Mouse (Mus musculus): ENCODE measurements around the gene Itgb6.

Itgb6 gene

DNA sequence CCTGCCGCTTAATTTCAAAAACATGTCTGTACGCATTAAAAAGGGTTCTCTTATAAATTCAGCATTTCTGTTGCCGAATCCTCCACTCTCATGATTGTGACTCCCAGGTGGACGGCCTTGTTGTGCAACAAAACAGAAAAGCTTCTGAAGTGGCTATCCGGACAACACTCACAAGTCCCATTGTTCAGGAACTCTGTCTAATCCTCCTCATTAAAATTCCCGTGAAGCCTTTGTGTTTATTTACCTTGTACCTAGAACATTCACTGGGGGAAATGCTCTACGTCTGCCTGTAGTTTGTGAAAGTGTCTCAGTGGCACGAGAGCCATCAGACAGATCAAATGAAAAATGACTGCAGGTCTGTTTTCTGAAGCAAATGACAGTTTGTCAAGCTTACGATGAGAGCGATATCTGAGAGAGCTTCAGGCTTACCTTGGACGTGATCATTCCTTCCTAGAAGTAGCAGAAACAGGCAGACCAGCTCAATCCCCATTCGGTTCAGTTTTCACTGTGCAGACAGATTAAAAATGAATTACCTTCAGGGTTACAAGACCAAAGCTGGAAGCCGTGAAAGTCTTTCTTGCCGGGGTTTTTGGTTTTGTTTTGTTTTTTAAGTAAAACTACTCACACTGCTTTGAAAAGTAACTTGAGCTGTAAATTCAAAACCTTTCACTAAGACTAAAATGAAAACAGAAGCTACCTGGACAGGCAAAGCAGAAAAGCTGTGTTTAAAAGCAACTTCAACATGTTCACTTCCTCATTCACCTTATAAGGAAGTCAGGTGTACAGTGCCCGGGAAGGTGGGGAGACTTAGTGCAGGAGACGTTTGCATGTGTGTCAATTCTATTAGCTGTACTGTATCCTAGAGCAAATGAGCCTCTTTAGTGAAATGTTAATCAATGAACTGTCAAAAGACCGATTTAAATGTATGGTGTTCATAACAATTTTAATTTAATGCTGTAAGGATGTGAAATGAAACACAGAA is 49.2 kb downstream of the Itgb6 start:
- DNase-seq (ENCODE audit: low spot score in 2 of 2), result no peak

DNA sequence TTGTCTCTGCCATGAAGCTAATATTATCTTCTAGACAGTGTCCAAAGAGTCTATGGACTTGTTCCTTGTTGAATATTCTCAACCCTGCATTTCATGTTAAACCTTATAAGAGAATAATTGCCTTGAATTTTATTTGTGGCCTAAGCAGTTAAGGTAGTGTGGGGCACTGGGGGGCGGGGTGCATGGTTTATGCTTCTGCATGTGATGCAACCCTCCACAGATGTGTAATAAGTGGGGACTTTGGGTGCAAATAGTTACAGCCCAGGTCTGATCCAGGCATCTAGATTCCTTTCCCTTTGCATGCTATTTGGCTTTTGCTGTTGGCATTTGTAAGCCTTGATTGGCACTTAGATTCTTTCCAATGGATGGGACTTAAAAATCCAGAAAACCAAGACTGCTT is 51.2 kb downstream of the Itgb6 start:
- DNase-seq (ENCODE audit: low spot score in 2 of 2), result no peak

DNA sequence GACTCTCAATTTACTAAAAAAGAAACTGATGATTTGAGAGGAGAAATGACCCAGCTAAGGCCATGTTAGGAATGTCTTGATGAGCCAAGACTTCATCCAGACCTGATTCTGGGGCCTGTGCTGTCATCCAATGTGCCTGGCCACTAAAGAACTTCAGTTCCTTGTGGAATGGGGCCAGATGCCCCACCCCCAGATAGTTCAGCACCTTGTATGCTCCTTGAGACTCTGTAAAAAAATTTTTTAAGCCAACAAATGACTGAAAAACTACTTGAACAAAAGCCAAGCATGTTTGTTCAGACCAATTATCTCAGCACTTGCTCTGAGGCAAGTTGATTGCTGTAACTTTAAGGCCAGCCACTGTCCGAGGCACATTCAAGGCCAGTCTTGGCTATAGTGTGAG is 59.4 kb downstream of the Itgb6 start:
- no peak for DNase-seq (ENCODE audit: low spot score in 2 of 2)

DNA sequence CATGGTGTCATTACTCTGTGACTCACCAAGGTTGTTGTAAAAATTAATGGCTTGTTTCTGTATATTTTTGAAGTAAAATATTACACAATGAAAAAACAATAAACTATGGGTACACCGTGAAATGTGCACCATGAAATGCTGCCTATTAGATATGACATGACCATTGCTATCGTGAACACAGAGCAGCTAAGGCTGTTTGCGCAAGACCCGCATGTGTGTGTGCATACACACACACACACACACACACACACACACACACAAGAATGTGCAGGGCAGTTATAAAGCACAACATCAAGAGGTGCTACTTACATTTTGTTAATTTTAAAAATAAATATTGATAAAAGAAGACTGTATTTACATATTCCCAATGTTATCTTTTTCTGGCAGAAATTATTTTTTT is 62.5 kb downstream of the Itgb6 start:
- no peak for DNase-seq (ENCODE audit: low spot score in 2 of 2)

DNA sequence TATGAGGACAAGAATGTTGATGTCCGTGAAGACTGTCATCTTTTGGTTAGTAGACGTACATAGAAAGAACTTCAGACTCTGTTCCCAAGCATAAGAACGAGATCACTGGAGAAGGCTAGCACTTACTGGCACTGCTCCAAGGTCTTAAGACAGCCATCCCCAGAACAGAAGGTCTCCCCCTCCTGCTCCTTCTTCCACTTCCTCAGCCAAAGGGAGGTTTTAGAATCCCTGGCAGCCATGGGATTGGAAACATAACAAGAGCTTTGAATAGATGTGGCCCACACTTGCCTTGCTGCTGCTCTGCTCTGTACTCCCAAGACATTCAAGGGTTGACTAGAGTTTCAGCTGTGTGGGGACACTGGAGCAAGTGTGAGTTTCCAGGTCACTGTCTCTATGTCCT is 63.5 kb downstream of the Itgb6 start:
- DNase-seq (ENCODE audit: low spot score in 2 of 2), result no peak

DNA sequence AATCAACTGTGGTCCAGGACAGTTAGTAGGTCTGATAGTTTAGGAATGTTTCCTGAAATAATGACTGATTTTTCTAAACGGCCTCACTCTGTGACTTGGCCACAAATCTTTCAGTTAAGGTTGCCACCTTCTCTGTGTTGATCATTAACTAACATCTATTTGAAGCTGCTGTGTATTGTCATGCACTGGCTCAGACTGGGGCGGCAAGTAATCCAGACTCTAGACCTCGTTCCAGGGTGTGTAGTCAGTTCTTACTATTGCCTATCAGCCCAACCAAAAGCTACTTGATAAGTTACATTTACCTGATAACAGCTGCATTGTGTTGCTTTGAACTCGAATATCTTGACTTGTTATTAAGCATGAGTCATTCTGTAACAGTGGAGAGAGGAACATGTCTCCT is 67.6 kb downstream of the Itgb6 start:
- no peak for DNase-seq (ENCODE audit: low spot score in 2 of 2)

DNA sequence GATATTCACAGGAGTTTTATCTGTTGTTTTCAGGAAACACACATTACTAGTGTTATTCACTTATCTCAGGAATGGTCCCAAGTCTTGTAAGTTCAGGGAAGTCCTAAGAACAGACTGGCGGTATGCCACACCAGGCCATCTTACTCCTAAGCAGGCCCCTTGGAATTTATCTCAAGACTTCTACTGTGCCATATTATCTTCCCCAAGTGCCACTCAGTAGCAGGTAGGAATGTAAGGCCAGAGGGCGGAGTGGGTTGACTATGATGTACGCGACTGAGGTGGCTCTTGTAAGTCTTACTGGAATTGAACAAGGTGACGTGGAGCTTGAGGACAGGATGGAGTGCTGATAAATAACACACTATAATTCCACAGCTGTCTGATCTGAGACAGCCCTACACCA is 72.3 kb downstream of the Itgb6 start:
- DNase-seq (ENCODE audit: low spot score in 2 of 2), result no peak

DNA sequence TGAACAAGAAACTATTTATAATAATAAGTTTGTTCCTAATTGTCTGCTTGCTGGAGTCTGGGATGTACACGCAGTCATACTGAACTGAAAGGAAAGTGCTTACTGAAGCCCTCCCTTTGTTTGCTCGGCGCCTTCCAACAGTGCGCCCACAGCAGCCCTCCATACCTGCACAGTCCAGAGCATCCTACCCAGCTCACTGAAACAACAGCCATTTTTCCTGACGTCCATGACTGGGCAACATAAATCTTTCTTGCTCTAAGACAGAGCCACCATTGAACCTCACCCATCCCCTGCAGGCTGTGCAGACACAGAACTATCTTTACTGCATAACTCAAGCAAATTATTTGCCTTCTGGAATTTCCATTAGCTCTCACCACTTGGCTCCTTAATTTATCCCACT is 74.8 kb downstream of the Itgb6 start:
- no peak for DNase-seq (ENCODE audit: low spot score in 2 of 2)

DNA sequence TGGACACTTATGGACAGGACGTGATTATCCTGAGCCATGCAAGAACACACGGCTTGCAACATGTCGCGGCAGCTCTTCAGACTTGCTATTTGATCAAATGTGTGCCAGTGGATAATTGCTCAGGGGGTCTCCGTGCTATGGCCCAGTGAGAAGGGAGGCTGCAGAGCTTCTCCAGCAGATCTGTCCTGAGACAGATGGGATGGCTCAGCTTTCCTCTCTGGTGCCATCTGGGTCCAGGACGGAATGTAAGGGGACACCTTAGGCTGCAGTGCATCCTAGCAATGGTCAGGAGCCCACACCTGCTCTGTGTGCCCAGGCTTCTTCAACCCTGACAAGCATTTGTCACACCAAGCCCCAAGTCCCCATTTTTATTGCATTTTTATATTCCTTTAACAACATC is 75.9 kb downstream of the Itgb6 start:
- no peak for DNase-seq (ENCODE audit: low spot score in 2 of 2)

DNA sequence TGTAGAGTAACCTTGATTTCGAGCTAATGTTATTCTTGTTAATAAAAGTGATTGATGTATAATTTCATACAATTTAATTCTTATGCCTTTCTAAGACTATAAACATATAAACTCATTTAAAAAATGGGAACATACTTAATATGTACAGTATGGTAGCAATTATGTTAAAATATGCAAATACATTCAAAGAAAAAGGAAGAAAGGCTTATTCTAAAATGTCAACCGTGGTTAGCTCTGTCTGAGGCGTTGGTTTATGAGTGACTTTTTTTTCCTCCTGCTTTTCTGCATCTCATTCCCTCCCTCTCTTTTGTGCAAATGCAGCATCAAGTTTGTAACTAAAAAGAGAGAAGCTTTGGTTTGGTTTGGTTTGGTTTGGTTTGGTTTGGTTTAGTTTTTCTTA is 79.0 kb downstream of the Itgb6 start:
- DNase-seq (ENCODE audit: low spot score in 2 of 2), result no peak

DNA sequence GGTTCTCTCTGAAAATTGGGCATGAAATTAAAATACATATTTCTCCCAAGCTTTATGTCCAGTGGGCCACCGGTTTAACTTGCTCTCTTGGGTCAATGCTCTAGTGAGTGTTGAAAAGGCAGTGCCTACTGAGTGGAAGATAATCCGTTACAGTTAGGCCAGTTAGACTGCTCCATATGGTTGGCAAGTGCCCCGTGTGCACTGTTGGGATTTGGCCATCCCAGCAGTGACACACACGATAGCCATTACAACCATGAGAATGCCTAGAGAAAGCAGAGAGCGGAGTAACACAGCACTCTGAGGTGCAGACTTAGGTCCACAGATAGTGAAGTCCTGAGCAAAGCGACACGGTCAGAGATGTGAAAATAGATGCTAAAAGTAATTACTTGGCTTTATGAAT is 79.8 kb downstream of the Itgb6 start:
- DNase-seq (ENCODE audit: low spot score in 2 of 2), result no peak

DNA sequence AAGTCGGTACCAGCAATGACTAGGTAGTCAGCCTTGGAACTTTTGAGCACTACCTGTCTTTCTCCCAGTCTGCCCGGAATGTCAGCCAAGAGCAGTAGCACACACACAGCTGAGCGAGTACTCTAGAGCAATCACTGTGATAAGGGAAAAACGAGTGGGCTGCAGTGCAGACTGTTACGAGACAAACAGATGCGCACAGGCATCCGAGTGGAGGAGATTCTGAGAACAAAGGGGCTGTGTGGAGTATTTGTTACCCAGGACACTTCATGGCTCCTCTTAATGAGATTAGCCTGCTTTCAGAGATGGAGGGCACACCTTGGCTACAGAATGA is 82.1 kb downstream of the Itgb6 start:
- no peak for DNase-seq (ENCODE audit: low spot score in 2 of 2)

DNA sequence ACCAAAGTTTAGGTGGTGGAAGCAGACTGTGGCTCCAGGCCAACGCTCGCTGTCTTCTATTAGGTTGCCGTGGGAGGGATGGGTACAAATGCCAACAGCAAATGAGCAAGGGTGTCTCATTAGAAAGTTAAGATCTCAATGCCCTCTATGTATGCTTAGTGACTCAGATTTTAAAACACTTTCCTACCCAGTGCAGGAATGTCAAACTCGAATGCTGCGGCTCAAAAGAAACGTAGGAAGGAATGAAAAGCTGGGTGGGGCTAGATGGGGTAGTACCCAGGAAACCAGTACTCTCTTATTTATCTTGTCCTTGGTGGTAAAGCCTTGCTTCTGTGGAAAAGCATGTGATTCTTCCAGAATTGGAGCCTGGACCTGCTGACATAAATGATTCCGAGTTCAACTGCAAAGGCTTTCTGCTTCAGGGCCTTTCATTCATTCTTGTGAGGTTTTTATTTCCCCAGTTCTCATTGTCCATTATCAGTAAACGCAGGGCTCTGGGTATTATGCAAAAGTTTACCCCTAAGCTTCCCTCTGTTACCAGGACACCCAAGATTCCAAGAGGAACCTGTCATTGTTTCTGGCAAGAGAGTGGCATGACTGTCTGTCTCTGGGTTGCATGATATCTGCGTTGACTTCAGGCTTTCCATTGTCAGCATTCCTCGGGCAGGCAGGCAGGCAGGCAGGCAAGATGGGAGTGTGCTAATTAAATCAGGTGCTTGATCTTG is 82.7 kb downstream of the Itgb6 start:
- DNase-seq (ENCODE audit: low spot score in 2 of 2), result no peak

DNA sequence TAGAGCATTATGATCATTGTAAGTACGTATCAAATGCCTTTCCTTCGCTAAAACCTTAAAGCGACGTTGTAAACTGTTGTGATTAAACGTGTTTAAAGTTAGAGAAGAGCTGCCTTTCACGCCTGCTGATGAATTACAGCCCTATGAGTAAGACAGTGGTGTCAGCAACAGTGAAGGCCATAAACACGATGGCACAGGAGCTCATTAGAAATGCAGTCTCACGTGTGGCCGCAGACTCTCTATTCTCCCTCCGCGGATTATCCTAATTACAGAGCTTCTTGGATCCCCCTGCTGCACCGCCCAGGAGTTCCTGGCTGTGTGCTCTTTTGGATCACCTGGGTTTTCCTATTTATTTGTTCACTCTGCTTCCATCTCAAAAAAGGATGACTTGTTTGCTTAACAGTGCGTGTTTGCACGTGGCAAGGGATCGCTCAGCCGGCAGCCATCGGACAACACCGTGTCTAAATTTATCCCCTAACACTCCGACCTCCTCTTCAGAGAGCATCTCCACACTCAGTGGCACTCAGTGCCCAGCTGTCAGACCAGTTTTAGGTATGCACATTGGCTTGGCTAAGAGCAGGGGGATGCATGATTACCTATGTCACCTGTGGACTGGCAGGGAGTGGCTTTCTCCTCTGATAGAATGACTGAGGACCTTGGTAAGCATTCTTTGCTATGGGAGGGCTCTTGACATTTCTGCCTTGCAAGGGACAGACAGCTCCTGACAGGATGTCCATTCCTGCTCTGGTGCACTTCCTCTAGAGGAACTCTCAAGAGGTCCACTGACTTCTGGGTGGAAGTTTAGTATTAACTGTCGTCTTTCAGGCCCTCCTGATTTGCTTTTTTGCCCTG is 85.3 kb downstream of the Itgb6 start:
- DNase-seq (ENCODE audit: low spot score in 2 of 2), result no peak

DNA sequence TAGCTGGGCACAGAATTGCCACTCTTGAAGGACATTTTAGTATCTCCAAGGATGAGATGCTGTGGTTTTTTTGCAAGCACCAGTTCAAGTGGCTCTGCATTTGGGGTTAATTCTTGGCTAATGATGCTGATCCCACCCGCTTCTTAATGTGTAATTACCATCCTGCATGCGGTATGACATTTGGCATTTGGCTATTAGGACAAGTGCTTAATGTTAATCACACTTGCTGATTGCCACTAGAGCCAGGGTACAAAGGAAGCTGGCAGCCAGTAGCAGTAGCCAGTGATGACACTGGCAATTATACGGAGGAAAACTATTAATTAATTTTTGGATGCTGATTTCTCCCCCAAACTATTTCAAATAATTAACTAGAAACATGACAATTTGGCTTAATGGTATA is 86.0 kb downstream of the Itgb6 start:
- no peak for DNase-seq (ENCODE audit: low spot score in 2 of 2)

DNA sequence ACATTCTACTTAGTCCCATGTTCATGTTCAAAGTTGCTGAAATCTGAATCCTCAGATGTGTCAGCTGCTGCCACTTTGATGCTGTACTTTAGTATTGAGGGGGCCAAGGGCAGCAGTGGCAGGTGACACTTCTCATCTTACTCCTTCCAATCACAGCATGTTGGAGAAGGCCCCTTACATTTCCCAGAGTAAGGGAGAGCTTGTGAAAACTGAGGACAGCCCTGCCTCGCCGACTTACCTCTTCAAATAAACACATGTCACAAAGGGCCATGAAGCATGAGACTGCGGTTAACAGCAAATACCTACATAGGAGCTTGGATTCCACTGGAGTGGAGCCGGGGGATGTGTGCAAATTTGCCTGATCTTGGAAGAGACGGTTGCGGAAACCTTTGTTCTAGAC is 86.4 kb downstream of the Itgb6 start:
- no peak for DNase-seq (ENCODE audit: low spot score in 2 of 2)

DNA sequence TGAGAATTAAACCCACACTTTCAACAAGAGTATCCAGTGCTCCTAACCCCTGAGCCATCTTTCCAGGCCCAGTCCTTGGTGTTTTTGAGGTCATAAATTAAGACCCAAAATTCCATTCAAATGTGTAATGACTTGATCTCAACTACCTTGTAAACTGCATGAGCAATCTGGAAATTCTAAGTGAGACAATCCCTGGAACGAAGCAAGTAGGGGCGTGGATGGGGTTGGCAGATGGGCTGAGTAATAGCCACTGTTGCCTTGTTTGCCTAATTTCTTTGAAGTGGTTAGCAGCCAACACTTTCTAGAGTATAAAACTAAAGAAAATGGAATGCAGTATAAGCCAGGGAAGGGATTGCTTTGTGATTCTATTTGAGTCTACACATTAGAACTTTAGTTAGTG is 89.7 kb downstream of the Itgb6 start:
- no peak for DNase-seq (ENCODE audit: low spot score in 2 of 2)

DNA sequence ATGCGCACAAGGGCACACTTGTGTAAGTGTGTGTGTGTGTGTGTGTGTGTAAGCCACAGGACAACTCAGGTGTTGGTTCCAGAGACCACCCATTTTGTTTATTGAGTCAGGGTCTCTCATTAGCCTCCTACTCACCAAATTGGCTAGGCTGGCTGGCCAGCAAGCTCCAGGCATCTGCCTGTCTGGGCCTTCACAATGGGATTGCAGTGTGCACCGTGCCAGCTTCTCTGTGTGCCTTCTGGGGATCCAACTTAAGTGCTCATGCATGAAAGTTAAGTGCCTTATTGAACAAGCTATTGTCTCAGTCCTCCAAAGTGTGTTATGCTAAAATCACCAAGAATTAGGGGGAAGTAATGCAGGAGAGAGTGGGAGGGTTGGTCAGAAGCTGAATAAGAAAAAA is 92.1 kb downstream of the Itgb6 start:
- DNase-seq (ENCODE audit: low spot score in 2 of 2), result no peak

DNA sequence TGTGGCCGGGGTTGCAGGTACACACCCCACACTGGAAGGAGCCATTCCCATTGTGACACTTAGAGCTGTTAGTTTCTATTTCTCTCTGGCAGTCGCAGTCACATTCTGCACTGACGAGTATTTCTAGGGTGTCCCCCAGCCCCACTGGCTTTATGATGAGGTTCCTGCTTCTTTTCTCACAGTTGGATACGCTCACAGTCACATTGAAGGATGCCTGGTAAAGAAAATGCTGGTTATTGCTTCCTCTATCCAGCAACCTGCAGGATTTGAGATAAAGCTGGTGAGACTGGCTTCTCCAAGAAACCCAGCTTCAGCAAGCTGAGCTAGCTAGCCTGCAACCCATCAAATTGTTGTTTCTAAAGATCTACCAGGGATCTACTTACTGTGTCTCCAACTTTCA is 94.5 kb downstream of the Itgb6 start:
- DNase-seq (ENCODE audit: low spot score in 2 of 2), result no peak

DNA sequence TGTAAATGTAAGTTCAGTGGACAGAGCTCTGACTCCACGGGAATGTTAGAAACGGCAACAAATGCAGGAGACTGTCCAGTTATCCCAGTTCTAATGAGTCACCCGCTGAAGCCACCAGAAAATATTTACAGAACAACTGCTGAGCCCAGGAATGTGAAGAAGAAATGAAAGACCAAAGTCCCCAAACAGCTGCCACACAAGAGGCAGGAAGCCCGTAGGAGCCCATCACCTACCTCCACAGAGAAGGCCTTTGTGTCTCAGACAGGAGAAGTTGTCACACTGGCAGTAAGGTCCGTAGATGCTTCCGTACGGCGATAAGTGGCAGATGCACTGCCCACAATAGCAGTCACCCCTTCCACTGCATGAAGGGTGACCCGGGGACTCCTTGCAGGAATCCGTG is 94.9 kb downstream of the Itgb6 start:
- DNase-seq (ENCODE audit: low spot score in 2 of 2), result no peak

DNA sequence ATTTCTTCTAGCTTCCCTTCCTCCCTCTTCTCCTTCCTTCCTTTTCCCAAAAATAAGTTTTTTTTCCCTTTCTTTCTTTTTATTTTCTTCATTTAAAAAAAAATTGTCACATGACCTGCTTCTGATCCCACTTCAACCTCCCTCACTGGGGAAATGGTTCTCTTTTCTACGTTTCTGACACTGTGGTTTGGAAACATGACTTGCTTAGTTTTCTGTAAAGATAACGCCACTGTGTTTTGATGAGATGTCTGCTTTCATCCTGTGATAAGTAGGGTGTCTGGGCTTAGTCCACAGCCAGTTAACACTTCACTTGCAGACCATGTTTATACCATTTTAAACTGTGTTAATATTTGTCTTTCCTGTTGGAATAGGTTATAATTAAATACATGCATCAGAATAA is 96.7 kb downstream of the Itgb6 start:
- DNase-seq (ENCODE audit: low spot score in 2 of 2), result no peak

DNA sequence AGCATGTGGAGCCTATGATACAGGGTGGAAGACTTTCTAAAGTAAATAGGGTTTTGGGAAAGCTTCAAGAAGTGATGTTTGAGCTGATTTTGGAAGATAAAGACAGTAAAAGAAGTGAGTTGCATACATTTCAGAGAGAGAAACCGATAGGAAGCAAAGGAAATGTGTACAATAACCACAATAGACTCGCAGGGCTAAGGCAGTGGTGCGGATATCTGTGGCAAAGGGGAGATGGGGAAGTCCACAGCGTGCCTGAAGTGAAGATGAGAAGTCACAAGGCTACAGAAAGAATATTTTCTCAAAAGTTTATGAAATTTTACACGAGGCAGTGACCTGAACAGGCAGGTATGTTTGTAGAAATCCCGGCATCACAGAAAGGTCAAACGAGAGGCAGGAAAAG is 100.3 kb downstream of the Itgb6 start:
- DNase-seq (ENCODE audit: low spot score in 2 of 2), result no peak
